Mouse (Mus musculus) stomach, embryonic 14.5 days (tissue): Measurements from ENCODE around the gene Pidd1. TPM values are rescaled to one million over a fixed set of nuclear protein-coding genes. Genes with fewer than 3 reads are reported as not detected.

ENCODE experiments used
- ATAC-seq: fragments of 200-750 bp; cut with Nextera tagmentation; 2 replicates; pipeline ENCODE4 v1.8.0; 2017; ENCODE audit warnings: low read depth, moderate TSS enrichment; ENCODE audit not compliant: insufficient number of reproducible peaks, insufficient read depth, low FRiP score
- H3K27ac ChIP-seq: fragments of 300-500 bp; sonication (generic); 2 replicates; pipeline ENCODE4 v1.5.1; 2014; ENCODE audit warnings: mild to moderate bottlenecking, low read length, moderate library complexity, mixed read lengths
- H3K27me3 ChIP-seq: fragments of 300-500 bp; sonication (generic); 2 replicates; pipeline ENCODE4 v1.6.1; 2014; ENCODE audit warnings: low read length, control low read depth, mixed read lengths; ENCODE audit not compliant: control insufficient read depth, insufficient read depth
- H3K36me3 ChIP-seq: fragments of 300-500 bp; sonication (generic); 2 replicates; pipeline ENCODE4 v1.6.1; 2014; ENCODE audit warnings: mild to moderate bottlenecking, control low read depth, low read length, moderate library complexity, mixed read lengths; ENCODE audit not compliant: control insufficient read depth, insufficient read depth
- H3K4me1 ChIP-seq: fragments of 300-500 bp; sonication (generic); 2 replicates; pipeline ENCODE4 v1.6.1; 2014; ENCODE audit warnings: low read length, control low read depth, mixed read lengths; ENCODE audit not compliant: control insufficient read depth, insufficient read depth
- H3K4me2 ChIP-seq: fragments of 300-500 bp; sonication (generic); replicated peaks from 2 replicates; pipeline ENCODE4 v1.6.1; 2014; ENCODE audit warnings: low read depth, low read length, control low read depth
- H3K4me3 ChIP-seq: fragments of 300-500 bp; sonication (generic); 2 replicates; pipeline ENCODE4 v1.5.1; 2014; ENCODE audit warnings: low read depth, low read length, control low read depth
- H3K9ac ChIP-seq: fragments of 300-500 bp; sonication (generic); replicated peaks from 2 replicates; pipeline ENCODE4 v1.6.1; 2014; ENCODE audit warnings: low read depth, mild to moderate bottlenecking, control low read depth, low read length, moderate library complexity, mixed read lengths
- H3K9me3 ChIP-seq: fragments of 300-500 bp; sonication (generic); 2 replicates; pipeline ENCODE4 v1.6.1; 2016; ENCODE audit warnings: low read depth, low read length, control low read depth; ENCODE audit not compliant: control insufficient read depth
- WGBS: fragments of 180-500 bp; shearing (Covaris S2); extraction: QIAGEN DNeasy Blood & Tissue Kit; methylation state at CpG from one replicate; pipeline ENCODE4 v1.1.7; 2014; 5-methylcytosine and 5-hydroxymethylcytosine counted together
- polyA plus RNA-seq: library from polyadenylated mRNA; unstranded; fragments of >200 nt; fragmentation: Nextera tagmentation; extraction: Ambion mirVana; gene quantifications from 2 replicates; pipeline ENCODE4 v1.2.1, GENCODE M21; 2014

Pidd1 gene
- polyA plus RNA-seq = 8.5 and 10.1 TPM in 2 replicates

DNA sequence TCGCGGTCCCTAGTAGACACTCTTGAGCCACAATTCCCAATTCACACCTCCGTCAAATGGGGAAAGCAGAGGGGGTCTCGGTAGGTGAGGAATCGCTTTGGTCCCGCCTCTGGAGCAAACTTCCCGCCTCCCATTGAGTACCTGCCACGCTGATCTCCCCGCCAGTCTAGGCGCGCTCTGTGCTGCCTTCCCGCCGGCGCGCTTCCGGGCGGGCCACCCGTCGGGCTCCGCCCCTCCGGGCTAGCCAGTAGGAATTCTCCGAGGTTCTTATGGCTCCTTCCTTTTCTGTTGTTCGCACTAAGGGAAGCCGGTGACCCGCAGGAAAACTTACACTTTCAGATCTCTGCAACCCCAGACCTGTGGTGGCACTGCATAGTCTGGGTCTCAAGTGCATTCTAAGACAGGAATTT lies at the start of gene Pidd1:
Gene Pidd1 (minus strand): TSS at position 198 of the 410 bp plus-strand sequence.
- WGBS = under 1% methylated on average over 25 of the region's 25 CpGs
- H3K9me3 ChIP-seq = no peaks in the 10 kb centered on the region
- ATAC-seq = peak; percentile 64; the same call in 1 of the 2 replicates
- peak within 1 kb of the TSS; percentile 42 for H3K4me3 ChIP-seq
- H3K9ac ChIP-seq = peak within 1 kb of the TSS; percentile 60
- peaks cover 25% of the 10 kb centered on the region for H3K4me1 ChIP-seq
- peak within 1 kb of the TSS; percentile 65 for H3K4me2 ChIP-seq
- H3K27me3 ChIP-seq = no peaks in the 10 kb centered on the region
- peak within 1 kb of the TSS; percentile 63; the same call in 1 of the 2 replicates for H3K27ac ChIP-seq
- peaks cover 13% of the 10 kb centered on the region; the same call in 1 of the 2 replicates for H3K36me3 ChIP-seq

GRCm38 (mm10) chr7:141492738-141493137 lies 48.9 kb upstream of the Pidd1 start:
- Histone ChIP-seq H3K9me3 (no peaks in the 10 kb centered on the region), H3K9ac (no peak overlapping the region), H3K36me3 (peaks cover 17% of the 10 kb centered on the region), H3K4me2 (no peak overlapping the region), H3K4me3 (no peak overlapping the region), H3K4me1 (no peaks in the 10 kb centered on the region), H3K27ac (no peak overlapping the region), H3K27me3 (no peaks in the 10 kb centered on the region)
- WGBS = 89% methylated on average over 5 of the region's 5 CpGs
- ATAC-seq = no peak

- no peaks in the 10 kb centered on the region for H3K4me1 ChIP-seq
- 76% methylated on average over 2 of the region's 2 CpGs for WGBS
- peaks cover 17% of the 10 kb centered on the region for H3K36me3 ChIP-seq
- H3K27ac ChIP-seq = no peak overlapping the region
- no peak for ATAC-seq
- H3K27me3 ChIP-seq = no peaks in the 10 kb centered on the region
- no peak overlapping the region for H3K4me2 ChIP-seq
- no peak overlapping the region for H3K4me3 ChIP-seq
- H3K9me3 ChIP-seq = no peaks in the 10 kb centered on the region
- H3K9ac ChIP-seq = no peak overlapping the region
These were observed 47.3 kb upstream of the Pidd1 start for GRCm38 (mm10) chr7:141491151-141491550.

DNA sequence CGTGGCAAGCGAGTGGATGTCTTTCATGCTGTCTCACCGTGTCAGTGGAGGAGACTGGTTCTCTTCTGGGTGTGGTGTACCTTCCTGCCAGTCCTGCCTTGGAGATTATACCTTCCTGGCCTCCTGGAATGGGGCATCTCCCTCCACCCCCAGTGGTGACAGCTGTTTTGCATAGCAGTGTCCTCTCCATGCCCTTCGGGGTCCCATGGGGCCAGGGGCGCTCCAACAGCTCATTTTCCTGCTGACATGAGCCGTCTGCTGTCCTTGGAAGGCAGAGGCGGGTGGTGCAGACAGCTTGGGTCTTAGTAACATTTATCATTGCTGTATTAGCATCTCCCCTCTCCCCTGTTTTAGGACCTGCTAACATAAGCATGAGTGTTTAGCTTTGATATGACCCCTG lies 43.3 kb upstream of the Pidd1 start:
- H3K4me1 ChIP-seq = peaks cover 8% of the 10 kb centered on the region
- H3K9me3 ChIP-seq = no peaks in the 10 kb centered on the region
- no peak for ATAC-seq
- 0 out of 2 replicates have a peak, but pooled peaks cover under 1% of the 10 kb centered on the region for H3K27me3 ChIP-seq
- no peak overlapping the region for H3K27ac ChIP-seq
- H3K4me2 ChIP-seq = no peak overlapping the region
- H3K9ac ChIP-seq = no peak overlapping the region
- WGBS = 73% methylated on average over 7 of the region's 7 CpGs
- peaks cover 6% of the 10 kb centered on the region for H3K36me3 ChIP-seq
- H3K4me3 ChIP-seq = no peak overlapping the region

- 0 out of 2 replicates have a peak, but pooled peaks cover 4% of the 10 kb centered on the region for H3K36me3 ChIP-seq
- no peaks in the 10 kb centered on the region for H3K9me3 ChIP-seq
- H3K9ac ChIP-seq = no peak overlapping the region
- H3K4me1 ChIP-seq = peaks cover 8% of the 10 kb centered on the region
- H3K27me3 ChIP-seq = 0 out of 2 replicates have a peak, but pooled peaks cover 3% of the 10 kb centered on the region
- WGBS = 96% methylated on average over 1 of the region's 1 CpGs
- no peak overlapping the region for H3K27ac ChIP-seq
- H3K4me2 ChIP-seq = no peak overlapping the region
- no peak overlapping the region for H3K4me3 ChIP-seq
- ATAC-seq = no peak
These were observed 42.4 kb upstream of the Pidd1 start for GRCm38 (mm10) chr7:141486239-141486638.

GRCm38 (mm10) chr7:141485606-141486005 lies 41.8 kb upstream of the Pidd1 start:
- 0 out of 2 replicates have a peak, but pooled peaks cover 1% of the 10 kb centered on the region for H3K36me3 ChIP-seq
- H3K4me1 ChIP-seq = peaks cover 8% of the 10 kb centered on the region
- 85% methylated on average over 2 of the region's 2 CpGs for WGBS
- H3K9me3 ChIP-seq = no peaks in the 10 kb centered on the region
- 0 out of 2 replicates have a peak, but pooled peaks cover 3% of the 10 kb centered on the region for H3K27me3 ChIP-seq
- no peak for ATAC-seq
- H3K4me3 ChIP-seq = no peak overlapping the region
- H3K4me2 ChIP-seq = no peak overlapping the region
- no peak overlapping the region for H3K27ac ChIP-seq
- H3K9ac ChIP-seq = no peak overlapping the region

GRCm38 (mm10) chr7:141485186-141485585 lies 41.4 kb upstream of the Pidd1 start:
- Histone ChIP-seq H3K9me3 (no peaks in the 10 kb centered on the region), H3K4me1 (peaks cover 8% of the 10 kb centered on the region), H3K9ac (no peak overlapping the region), H3K4me2 (no peak overlapping the region), H3K4me3 (no peak overlapping the region), H3K27me3 (0 out of 2 replicates have a peak, but pooled peaks cover 3% of the 10 kb centered on the region), H3K36me3 (no peaks in the 10 kb centered on the region), H3K27ac (no peak overlapping the region)
- ATAC-seq = no peak
- WGBS = 62% methylated on average over 2 of the region's 2 CpGs

DNA sequence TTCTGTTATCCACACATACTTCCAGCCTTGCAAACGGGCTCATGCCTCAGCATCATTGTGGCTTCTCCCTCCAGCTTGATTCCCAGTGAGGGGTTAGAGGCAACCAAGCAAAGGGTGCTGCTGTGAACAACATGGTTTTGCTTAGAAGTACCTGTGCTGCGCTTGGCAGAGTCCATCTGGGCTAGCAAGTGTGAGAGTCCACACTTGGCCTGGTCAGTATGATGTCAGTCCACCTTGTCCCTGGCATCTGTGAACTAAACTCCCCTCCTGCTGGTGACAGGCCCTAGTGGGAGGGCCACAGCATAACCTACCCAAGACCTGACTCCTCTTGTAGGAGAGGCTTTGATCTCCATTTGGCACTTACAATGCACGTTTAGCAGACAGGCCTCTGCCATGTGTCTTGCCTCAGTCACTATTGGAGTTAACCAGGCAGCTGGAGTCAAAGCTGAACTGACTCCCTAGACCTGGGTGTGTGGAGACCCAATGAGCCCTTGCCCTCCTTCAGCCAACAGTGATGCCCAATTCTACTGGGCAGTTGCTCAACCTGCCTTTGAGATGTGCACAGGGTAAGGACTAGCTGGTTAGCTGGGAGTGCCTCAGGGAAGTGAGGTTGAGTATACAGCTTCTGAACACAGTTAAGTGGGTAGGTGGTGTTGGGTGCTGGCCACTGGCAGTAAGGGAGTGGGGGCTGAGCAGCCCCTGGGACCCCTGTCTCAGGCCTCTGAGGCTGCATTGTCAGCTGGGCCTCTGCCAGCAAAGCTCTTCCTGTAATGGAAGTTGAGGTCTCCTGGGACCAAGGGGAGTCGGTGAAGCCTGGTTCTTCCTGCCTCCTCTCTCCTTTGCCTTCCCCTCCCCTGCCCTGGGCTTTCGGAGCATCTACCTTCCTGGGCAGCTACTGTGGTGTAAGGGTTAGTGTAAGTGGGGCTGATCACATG lies 40.6 kb upstream of the Pidd1 start:
- no peak overlapping the region for H3K27ac ChIP-seq
- no peaks in the 10 kb centered on the region for H3K9me3 ChIP-seq
- no peak overlapping the region for H3K4me2 ChIP-seq
- 0 out of 2 replicates have a peak, but pooled peaks cover 3% of the 10 kb centered on the region for H3K27me3 ChIP-seq
- no peak overlapping the region for H3K4me3 ChIP-seq
- H3K4me1 ChIP-seq = peaks cover 8% of the 10 kb centered on the region
- no peak for ATAC-seq
- 64% methylated on average over 5 of the region's 5 CpGs for WGBS
- H3K9ac ChIP-seq = no peak overlapping the region
- no peaks in the 10 kb centered on the region for H3K36me3 ChIP-seq
